Comparison of ENCODE assay signal across 21 mouse cellular contexts in the genomic region with DNA sequence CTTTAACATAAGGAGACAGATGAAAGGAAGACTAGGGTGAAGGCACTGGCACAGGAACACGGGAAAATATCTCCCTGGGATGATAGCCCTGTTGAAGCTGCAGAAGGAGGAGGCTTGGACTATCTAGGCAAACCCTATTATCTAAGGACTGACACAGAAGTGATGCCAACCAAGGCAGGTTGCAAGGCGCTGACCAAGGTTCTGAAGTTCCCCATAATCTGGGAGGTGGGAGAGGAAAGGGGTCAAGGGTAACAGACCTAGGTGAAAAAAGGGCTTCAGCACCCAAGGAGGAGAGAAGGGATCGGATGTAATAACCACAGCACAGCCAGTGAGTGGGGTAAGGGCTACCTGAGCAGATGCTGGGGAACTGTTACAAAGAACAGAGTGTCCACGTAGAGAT.
DNase-seq lines count a peak whose midpoint lies in the region; ATAC-seq and TF ChIP-seq lines count a peak whose summit lies in the region.
"Had no signal": no experiment of that assay in that cellular context is flagged by ENCODE, and none has a peak within 500 bp of the region (broad histone marks: within the 10 kb centered on the region; RNA-seq: fewer than 3 reads in every experiment).

No protein-coding gene starts in this region.

- H3K36me3 ChIP-seq in embryonic facial prominence, embryonic 10.5 days (replicated peaks), result no peaks in the 10 kb centered on the region
- H3K36me3 ChIP-seq in neural tube, embryonic 11.5 days (ENCODE audit: control insufficient read depth, insufficient read depth, low read length), result no peaks in the 10 kb centered on the region
- no peaks in the 10 kb centered on the region for H3K36me3 ChIP-seq in intestine, postnatal 0 days (ENCODE audit: control insufficient read depth, insufficient read depth)
- H3K36me3 ChIP-seq: embryonic facial prominence, embryonic 15.5 days; forebrain, embryonic 12.5 days; G1E; liver, embryonic 12.5 days; midbrain, embryonic 12.5 days had no signal

- intact Hi-C loops in left cerebral cortex, postnatal 36 days (cut with DNase I), result no loop called here

- no peaks in the 10 kb centered on the region for H3K27me3 ChIP-seq in embryonic facial prominence, embryonic 10.5 days (replicated peaks; ENCODE audit: low read depth, poor library complexity, severe bottlenecking)
- H3K27me3 ChIP-seq in neural tube, embryonic 11.5 days (ENCODE audit: control insufficient read depth, insufficient read depth, low read length), result no peaks in the 10 kb centered on the region
- no peaks in the 10 kb centered on the region for H3K27me3 ChIP-seq in intestine, postnatal 0 days (replicated peaks; ENCODE audit: control insufficient read depth, insufficient read depth, low read length)
- H3K27me3 ChIP-seq: embryonic facial prominence, embryonic 15.5 days; forebrain, embryonic 12.5 days; liver, embryonic 12.5 days; midbrain, embryonic 12.5 days had no signal

- no peak for TF ChIP-seq CTCF in intestine, postnatal 0 days (IDR thresholded peaks at IDR 0.05; ENCODE audit: low read depth)

- no peaks in the 10 kb centered on the region for H3K4me1 ChIP-seq in embryonic facial prominence, embryonic 10.5 days
- no peaks in the 10 kb centered on the region for H3K4me1 ChIP-seq in neural tube, embryonic 11.5 days (ENCODE audit: control insufficient read depth, insufficient read depth, low read length)
- no peaks in the 10 kb centered on the region for H3K4me1 ChIP-seq in intestine, postnatal 0 days (replicated peaks; ENCODE audit: control insufficient read depth, insufficient read depth, low read length)
- H3K4me1 ChIP-seq: embryonic facial prominence, embryonic 15.5 days; forebrain, embryonic 12.5 days; liver, embryonic 12.5 days; midbrain, embryonic 12.5 days had no signal

- 51% methylated on average over 4 of the region's 4 CpGs for WGBS in embryonic facial prominence, embryonic 10.5 days
- WGBS in neural tube, embryonic 11.5 days, result 54% methylated on average over 4 of the region's 4 CpGs
- WGBS in intestine, postnatal 0 days, result 44% methylated on average over 4 of the region's 4 CpGs

- no peak overlapping the region for H3K9ac ChIP-seq in neural tube, embryonic 11.5 days (ENCODE audit: low read length)
- no peak overlapping the region for H3K9ac ChIP-seq in intestine, postnatal 0 days (ENCODE audit: low read depth, low read length)
- H3K9ac ChIP-seq: embryonic facial prominence, embryonic 15.5 days; forebrain, embryonic 12.5 days; liver, embryonic 12.5 days; midbrain, embryonic 12.5 days had no signal

- H3K4me2 ChIP-seq in neural tube, embryonic 11.5 days (ENCODE audit: low read depth), result no peak overlapping the region
- no peak overlapping the region for H3K4me2 ChIP-seq in intestine, postnatal 0 days (replicated peaks; ENCODE audit: low read depth)
- H3K4me2 ChIP-seq: embryonic facial prominence, embryonic 15.5 days; forebrain, embryonic 12.5 days; liver, embryonic 12.5 days; midbrain, embryonic 12.5 days had no signal

- peak; percentile 13 for DNase-seq in kidney, postnatal 10 days
- DNase-seq in kidney, postnatal 36 days, result no peak
- DNase-seq in NIH3T3 (ENCODE audit: low read depth), result peak; percentile 1
- peak; percentile 51 for DNase-seq in embryonic facial prominence, embryonic 10.5 days (ENCODE audit: low spot score)
- peak; percentile 45 for DNase-seq in neural tube, embryonic 11.5 days (ENCODE audit: low spot score)
- no peak for DNase-seq in left cerebral cortex, postnatal 36 days (ENCODE audit: low spot score in 2 of 2)
- DNase-seq: B cell, adult 2 months; cerebellum, adult 2 months; gastrocnemius, adult 2 months; heart, adult 2 months; heart, postnatal 36 days; kidney, adult 9 months; thymus, postnatal 36 days had no signal

- H3K9me3 ChIP-seq in embryonic facial prominence, embryonic 10.5 days, result no peaks in the 10 kb centered on the region
- H3K9me3 ChIP-seq in neural tube, embryonic 11.5 days (ENCODE audit: control insufficient read depth, low read length), result no peaks in the 10 kb centered on the region
- H3K9me3 ChIP-seq in intestine, postnatal 0 days (ENCODE audit: control insufficient read depth), result no peaks in the 10 kb centered on the region
- H3K9me3 ChIP-seq: embryonic facial prominence, embryonic 15.5 days; forebrain, embryonic 12.5 days; liver, embryonic 12.5 days; midbrain, embryonic 12.5 days had no signal

- ATAC-seq in neural tube, embryonic 11.5 days (ENCODE audit: insufficient read depth, low FRiP score, low TSS enrichment), result no peak
- no peak for ATAC-seq in intestine, postnatal 0 days
- ATAC-seq: activated CD4-positive, CD25-positive, alpha-beta regulatory T cell, adult 4 months; liver, embryonic 12.5 days; lung, postnatal 0 days had no signal

- H3K27ac ChIP-seq in embryonic facial prominence, embryonic 10.5 days (replicated peaks), result no peak overlapping the region
- no peak overlapping the region for H3K27ac ChIP-seq in neural tube, embryonic 11.5 days (ENCODE audit: low read depth, low read length)
- H3K27ac ChIP-seq in intestine, postnatal 0 days (ENCODE audit: low read depth, low read length), result no peak overlapping the region
- H3K27ac ChIP-seq: embryonic facial prominence, embryonic 15.5 days; forebrain, embryonic 12.5 days; gastrocnemius, adult 2 months; heart, adult 2 months; liver, embryonic 12.5 days; midbrain, embryonic 12.5 days had no signal

- no peak overlapping the region for H3K4me3 ChIP-seq in embryonic facial prominence, embryonic 10.5 days
- H3K4me3 ChIP-seq in neural tube, embryonic 11.5 days (ENCODE audit: low read depth, low read length), result no peak overlapping the region
- no peak overlapping the region for H3K4me3 ChIP-seq in intestine, postnatal 0 days (ENCODE audit: low read depth, low read length)
- H3K4me3 ChIP-seq: embryonic facial prominence, embryonic 15.5 days; forebrain, embryonic 12.5 days; gastrocnemius, adult 2 months; heart, adult 2 months; liver, embryonic 12.5 days; midbrain, embryonic 12.5 days had no signal

Comparison
In these comparisons a context has a peak if more than half of its experiments do, and no peak if none do; other contexts are left out.
1. DNase-seq: peak in kidney, postnatal 10 days (single experiment), NIH3T3 (single experiment), embryonic facial prominence, embryonic 10.5 days (single experiment) and neural tube, embryonic 11.5 days (single experiment); none in kidney, postnatal 36 days (0 of 2) and left cerebral cortex, postnatal 36 days (0 of 2).